Mouse (Mus musculus) midbrain, embryonic 11.5 days (tissue): ENCODE measurements at regions not wholly inside any gene's neighbourhood (a gene's known extent, or its start where the extent isn't known, plus 50 kb on each side); places are given as distances from the start of the nearest gene placed in this dataset.

Source experiments
- ATAC-seq: fragments of 200-750 bp; cut with Nextera tagmentation; 2 replicates; pipeline ENCODE4 v1.8.0; 2017; ENCODE audit warnings: moderate TSS enrichment, moderate library complexity; ENCODE audit not compliant: low FRiP score
- DNase-seq: peaks from one replicate; pipeline ENCODE4 v3.0.0; 2015; ENCODE audit warnings: low spot score; ENCODE audit errors: missing footprints
- H3K27ac ChIP-seq: fragments of 300-500 bp; sonication (generic); 2 replicates; pipeline ENCODE4 v1.5.1; 2014; ENCODE audit warnings: low read depth, low read length
- H3K27me3 ChIP-seq: fragments of 300-500 bp; sonication (generic); 2 replicates; pipeline ENCODE4 v1.6.1; 2014; ENCODE audit warnings: mild to moderate bottlenecking, low read length, moderate library complexity, mixed read lengths; ENCODE audit not compliant: control insufficient read depth, insufficient read depth
- H3K36me3 ChIP-seq: fragments of 300-500 bp; sonication (generic); 2 replicates; pipeline ENCODE4 v1.6.1; 2014; ENCODE audit warnings: mild to moderate bottlenecking, low read length, moderate library complexity, mixed read lengths; ENCODE audit not compliant: control insufficient read depth, insufficient read depth
- H3K4me1 ChIP-seq: fragments of 300-500 bp; sonication (generic); 2 replicates; pipeline ENCODE4 v1.6.1; 2014; ENCODE audit warnings: low read length; ENCODE audit not compliant: control insufficient read depth, insufficient read depth
- H3K4me2 ChIP-seq: fragments of 300-500 bp; sonication (generic); 2 replicates; pipeline ENCODE4 v1.6.1; 2014; ENCODE audit warnings: mild to moderate bottlenecking, moderate library complexity
- H3K4me3 ChIP-seq: fragments of 300-500 bp; sonication (generic); 2 replicates; pipeline ENCODE4 v1.5.1; 2014; ENCODE audit warnings: low read depth, low read length
- H3K9ac ChIP-seq: fragments of 300-500 bp; sonication (generic); 2 replicates; pipeline ENCODE4 v1.6.1; 2014; ENCODE audit warnings: low read length
- H3K9me3 ChIP-seq: fragments of 300-500 bp; sonication (generic); 2 replicates; pipeline ENCODE4 v1.6.1; 2016; ENCODE audit warnings: low read length; ENCODE audit not compliant: control insufficient read depth
- WGBS: fragments of 180-500 bp; shearing (Covaris S2); extraction: QIAGEN DNeasy Blood & Tissue Kit; methylation state at CpG from one replicate; pipeline ENCODE4 v1.1.7; 2014; 5-methylcytosine and 5-hydroxymethylcytosine counted together

- WGBS, result 90% methylated on average over 1 of the region's 1 CpGs
- Histone ChIP-seq H3K9me3 (no peaks in the 10 kb centered on the region), H3K9ac (no peak overlapping the region), H3K4me3 (no peak overlapping the region), H3K4me2 (no peak overlapping the region), H3K4me1 (no peaks in the 10 kb centered on the region), H3K27ac (no peak overlapping the region), H3K27me3 (no peaks in the 10 kb centered on the region), H3K36me3 (no peaks in the 10 kb centered on the region)
- DNase-seq (no peak), ATAC-seq (no peak)
These were observed 467.6 kb downstream of the Gm826 start for GRCm38 (mm10) chr2:159866391-159866790.

- WGBS, result 82% methylated on average over 1 of the region's 1 CpGs
- H3K27ac ChIP-seq, result no peak overlapping the region
- no peak overlapping the region for H3K4me3 ChIP-seq
- DNase-seq (no peak), ATAC-seq (no peak)
- H3K27me3 ChIP-seq, result no peaks in the 10 kb centered on the region
- no peaks in the 10 kb centered on the region for H3K4me1 ChIP-seq
- H3K9me3 ChIP-seq, result no peaks in the 10 kb centered on the region
- no peak overlapping the region for H3K4me2 ChIP-seq
- H3K9ac ChIP-seq, result no peak overlapping the region
- no peaks in the 10 kb centered on the region for H3K36me3 ChIP-seq
These were observed 470.8 kb downstream of the Gm826 start for GRCm38 (mm10) chr2:159863185-159863584.

- 82% methylated on average over 5 of the region's 5 CpGs for WGBS
- ATAC-seq (no peak), DNase-seq (no peak)
- Histone ChIP-seq H3K9me3 (no peaks in the 10 kb centered on the region), H3K9ac (no peak overlapping the region), H3K4me3 (no peak overlapping the region), H3K36me3 (no peaks in the 10 kb centered on the region), H3K4me1 (no peaks in the 10 kb centered on the region), H3K27ac (no peak overlapping the region), H3K4me2 (no peak overlapping the region), H3K27me3 (no peaks in the 10 kb centered on the region)
These were observed 479.9 kb downstream of the Gm826 start for GRCm38 (mm10) chr2:159853891-159854665.

GRCm38 (mm10) chr2:159852959-159853358, 481.0 kb downstream of the Gm826 start:
- ATAC-seq (no peak), DNase-seq (no peak)
- Histone ChIP-seq H3K4me2 (no peak overlapping the region), H3K9me3 (no peaks in the 10 kb centered on the region), H3K36me3 (no peaks in the 10 kb centered on the region), H3K27me3 (no peaks in the 10 kb centered on the region), H3K4me3 (no peak overlapping the region), H3K9ac (no peak overlapping the region), H3K4me1 (no peaks in the 10 kb centered on the region), H3K27ac (no peak overlapping the region)
- 92% methylated on average over 4 of the region's 4 CpGs for WGBS

DNA sequence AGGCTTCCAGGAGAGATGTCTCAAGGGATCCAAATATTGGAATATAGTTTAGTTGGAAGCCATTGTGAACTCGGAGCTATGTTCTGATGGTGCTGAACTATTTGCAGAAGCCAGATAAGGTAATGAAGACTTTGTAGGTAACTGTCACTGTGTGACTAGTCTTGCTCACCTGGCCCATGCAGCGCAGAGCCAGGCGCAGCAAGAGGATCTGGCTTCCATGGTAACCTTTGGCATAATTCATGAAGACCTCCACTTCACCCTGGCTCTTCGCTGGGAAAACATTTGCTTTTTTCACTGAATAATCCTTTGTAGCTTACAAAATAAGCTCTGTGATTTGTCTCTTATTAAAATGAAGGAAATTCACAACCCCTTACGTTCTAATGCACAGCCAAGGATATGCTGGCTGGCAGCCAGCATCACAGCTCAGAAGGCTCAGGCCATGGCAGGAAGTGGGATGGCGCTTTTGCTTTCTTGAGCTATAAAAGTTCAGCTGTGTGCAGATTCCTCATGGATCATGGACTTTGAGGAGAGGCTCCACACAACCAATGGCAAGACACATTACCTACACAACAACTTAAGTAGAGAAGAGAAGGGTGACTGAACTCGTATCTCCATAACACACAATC, 501.4 kb downstream of the Gm826 start:
- no peak overlapping the region for H3K27ac ChIP-seq
- no peaks in the 10 kb centered on the region for H3K27me3 ChIP-seq
- DNase-seq, result no peak
- no peaks in the 10 kb centered on the region for H3K4me1 ChIP-seq
- ATAC-seq, result no peak
- no peak overlapping the region for H3K4me2 ChIP-seq
- no peak overlapping the region for H3K4me3 ChIP-seq
- H3K36me3 ChIP-seq, result no peaks in the 10 kb centered on the region
- 88% methylated on average over 7 of the region's 7 CpGs for WGBS
- no peaks in the 10 kb centered on the region for H3K9me3 ChIP-seq
- H3K9ac ChIP-seq, result no peak overlapping the region

- ATAC-seq (no peak), DNase-seq (no peak)
- no peak overlapping the region for H3K4me2 ChIP-seq
- H3K9ac ChIP-seq, result no peak overlapping the region
- no peaks in the 10 kb centered on the region for H3K36me3 ChIP-seq
- WGBS, result 84% methylated on average over 2 of the region's 2 CpGs
- no peak overlapping the region for H3K4me3 ChIP-seq
- H3K27ac ChIP-seq, result no peak overlapping the region
- H3K27me3 ChIP-seq, result no peaks in the 10 kb centered on the region
- no peaks in the 10 kb centered on the region for H3K4me1 ChIP-seq
- H3K9me3 ChIP-seq, result no peaks in the 10 kb centered on the region
These were observed 507.5 kb downstream of the Gm826 start for GRCm38 (mm10) chr2:159826417-159826816.

DNA sequence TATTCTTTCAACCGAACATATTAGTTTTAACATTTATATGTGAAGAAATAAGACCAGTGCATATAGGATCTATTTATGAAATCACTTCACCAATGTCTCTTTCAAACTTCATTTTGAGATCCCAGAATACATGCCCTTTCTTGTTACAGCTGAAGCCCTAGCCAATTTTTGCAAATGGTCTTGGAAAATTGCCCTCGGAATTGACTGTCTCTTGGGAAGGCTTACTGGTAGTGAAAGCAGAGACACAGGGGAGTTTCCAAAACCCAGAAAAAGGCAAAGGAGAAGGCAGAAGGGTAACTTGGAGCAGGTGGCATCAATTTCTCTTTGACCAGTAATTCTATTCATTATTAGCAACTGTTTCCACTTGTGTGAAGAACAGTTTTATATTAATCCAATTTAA, 515.4 kb downstream of the Gm826 start:
- no peaks in the 10 kb centered on the region for H3K4me1 ChIP-seq
- no peaks in the 10 kb centered on the region for H3K9me3 ChIP-seq
- DNase-seq (no peak), ATAC-seq (no peak)
- H3K27ac ChIP-seq, result no peak overlapping the region
- 90% methylated on average over 2 of the region's 2 CpGs for WGBS
- H3K36me3 ChIP-seq, result no peaks in the 10 kb centered on the region
- no peaks in the 10 kb centered on the region for H3K27me3 ChIP-seq
- no peak overlapping the region for H3K4me3 ChIP-seq
- no peak overlapping the region for H3K9ac ChIP-seq
- H3K4me2 ChIP-seq, result no peak overlapping the region

GRCm38 (mm10) chr2:159816344-159816743, 517.6 kb downstream of the Gm826 start:
- no peak for DNase-seq

More at GRCm38 (mm10) chr2:159816344-159816743, 517.6 kb downstream of the Gm826 start:
- Histone ChIP-seq H3K4me2 (no peak overlapping the region), H3K9ac (no peak overlapping the region), H3K27me3 (no peaks in the 10 kb centered on the region), H3K36me3 (no peaks in the 10 kb centered on the region), H3K4me1 (no peaks in the 10 kb centered on the region), H3K27ac (no peak overlapping the region), H3K9me3 (no peaks in the 10 kb centered on the region), H3K4me3 (no peak overlapping the region)
- 90% methylated on average over 8 of the region's 8 CpGs for WGBS
- no peak for ATAC-seq
